Mouse (Mus musculus) retina, postnatal 1 day (tissue): Measurements from ENCODE around the gene Gm21969.

Source experiments
- DNase-seq: peaks from one replicate; pipeline ENCODE4 v3.0.0-alpha.2; 2012

The Gm21969 gene

GRCm38 (mm10) chr4:139669847-139670246 is 66.9 kb downstream of the Gm21969 start:
- peak; percentile 81 for DNase-seq

GRCm38 (mm10) chr4:139675696-139676095 is 72.7 kb downstream of the Gm21969 start:
- DNase-seq, result peak; percentile 55

GRCm38 (mm10) chr4:139683728-139684638 is 81.0 kb downstream of the Gm21969 start:
- peak; percentile 36 for DNase-seq

- peak; percentile 81 for DNase-seq
Observed at GRCm38 (mm10) chr4:139684639-139685017, 81.6 kb downstream of the Gm21969 start.

- DNase-seq, result no peak
Observed at GRCm38 (mm10) chr4:139688058-139688457, 85.1 kb downstream of the Gm21969 start.

- DNase-seq, result no peak
Observed at GRCm38 (mm10) chr4:139689627-139690269, 86.8 kb downstream of the Gm21969 start.

GRCm38 (mm10) chr4:139693315-139693714 is 90.3 kb downstream of the Gm21969 start:
- no peak for DNase-seq

GRCm38 (mm10) chr4:139697755-139698154 is 94.8 kb downstream of the Gm21969 start:
- DNase-seq, result peak; percentile 40

GRCm38 (mm10) chr4:139698602-139699001 is 95.6 kb downstream of the Gm21969 start:
- DNase-seq, result no peak

GRCm38 (mm10) chr4:139702914-139703313 is 99.9 kb downstream of the Gm21969 start:
- DNase-seq, result no peak

GRCm38 (mm10) chr4:139703468-139703867 is 100.5 kb downstream of the Gm21969 start:
- no peak for DNase-seq

- DNase-seq, result no peak
Observed at GRCm38 (mm10) chr4:139705986-139706385, 103.0 kb downstream of the Gm21969 start.

- peak; percentile 52 for DNase-seq
Observed at GRCm38 (mm10) chr4:139710467-139711334, 107.7 kb downstream of the Gm21969 start.
